Mouse (Mus musculus): ENCODE measurements around the gene Rgcc.

DNA sequence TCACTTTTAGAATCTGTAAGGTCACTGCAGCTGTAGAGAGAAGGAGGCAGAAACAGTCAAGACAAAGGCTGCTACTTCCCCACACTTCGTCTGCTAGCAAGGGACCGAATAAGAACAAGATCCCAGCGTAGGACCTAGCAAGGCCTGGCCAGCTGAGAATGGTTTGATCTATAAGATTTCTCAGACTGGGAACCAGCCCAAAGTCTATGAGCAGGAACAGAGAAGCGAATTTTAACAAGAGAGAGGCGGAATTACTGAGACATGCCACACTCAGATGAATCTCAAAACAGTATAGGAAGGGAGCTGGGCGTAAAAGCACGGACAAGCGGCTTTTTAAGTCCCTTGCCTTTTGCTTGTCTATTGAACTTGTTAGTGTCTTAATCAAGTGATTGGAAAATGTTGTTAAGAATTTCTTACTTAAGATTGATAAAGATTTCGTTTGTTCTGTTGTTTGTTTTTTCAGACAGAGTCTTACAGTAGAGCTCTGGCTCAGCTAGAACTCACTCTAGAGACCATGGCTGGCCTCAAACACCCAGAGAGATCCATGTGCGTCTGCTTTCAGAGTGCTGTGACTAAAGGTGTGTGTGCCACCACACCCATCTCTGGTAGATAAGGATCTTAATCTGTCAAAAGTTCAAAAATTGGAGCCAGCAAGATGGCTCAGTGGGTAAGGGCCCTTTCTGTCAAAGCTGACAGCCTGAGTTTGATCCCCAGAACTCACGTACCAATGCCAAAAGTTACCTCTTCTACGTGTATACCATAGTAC is 13.0 kb upstream of the Rgcc start:
- TF ChIP-seq CTCF (IDR thresholded peaks at IDR 0.05) (no peak), EP300 (IDR thresholded peaks at IDR 0.05) (no peak)

Measured in lung, postnatal 0 days (tissue).